Mouse (Mus musculus): Measurements from ENCODE around the gene C730034F03Rik.
"Not testable (repeated sequence)": the region's sequence is repeated elsewhere in the genome, so short reads cannot be mapped to it uniquely, and the experiment has no call there.

The C730034F03Rik gene

DNA sequence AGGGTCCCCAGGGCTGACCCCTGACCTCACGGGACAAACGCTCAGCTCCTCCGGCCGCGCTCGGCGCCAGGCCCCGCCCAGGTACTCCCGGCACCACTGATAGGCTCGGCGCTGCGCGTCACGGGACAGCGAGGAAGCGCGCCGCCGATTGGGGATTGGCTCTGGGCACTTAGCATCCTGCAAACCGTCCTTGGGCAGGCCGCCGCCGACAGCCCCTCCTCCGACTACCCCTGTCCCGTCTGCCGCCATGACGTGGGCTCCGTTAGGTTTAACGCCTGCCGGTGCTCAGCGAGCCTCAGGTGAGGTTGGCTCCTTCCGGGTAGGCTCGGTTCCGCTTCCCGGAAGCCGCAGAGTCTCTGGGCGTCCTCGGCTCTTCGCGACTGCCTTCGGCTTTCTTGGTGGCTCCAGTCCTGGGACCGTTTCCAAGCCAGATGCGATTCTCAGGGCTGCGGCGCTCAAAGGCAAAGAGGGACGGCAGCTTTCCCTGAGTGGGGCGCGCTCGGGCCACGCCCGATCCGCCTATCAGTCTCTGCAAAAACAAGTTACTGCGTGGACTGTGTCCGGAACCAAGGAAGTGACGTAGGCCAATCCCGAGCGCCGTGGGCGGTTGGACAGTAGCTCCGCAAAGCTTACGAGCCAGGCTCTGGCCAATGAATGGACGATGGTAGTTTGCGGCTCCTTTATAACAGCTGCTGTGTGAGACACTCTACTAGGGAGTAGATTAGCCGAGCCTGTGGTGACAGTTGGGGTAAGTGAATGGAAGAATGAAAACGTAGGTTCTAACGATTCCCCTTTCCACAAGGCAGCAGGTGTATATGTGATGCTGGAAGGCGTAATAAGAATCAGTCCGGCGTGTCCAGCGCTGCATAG, at the start of gene C730034F03Rik, which contains the start of the genes Gm44502 and Chkb:
Gene C730034F03Rik, plus strand, starts transcription at position 238 of the 870 bp plus-strand sequence.
Gene Gm44502, minus strand, starts transcription at position 345 of the 870 bp plus-strand sequence.
Gene Chkb, minus strand, starts transcription at position 557 of the 870 bp plus-strand sequence.
- peak; percentile 96 for DNase-seq

DNA sequence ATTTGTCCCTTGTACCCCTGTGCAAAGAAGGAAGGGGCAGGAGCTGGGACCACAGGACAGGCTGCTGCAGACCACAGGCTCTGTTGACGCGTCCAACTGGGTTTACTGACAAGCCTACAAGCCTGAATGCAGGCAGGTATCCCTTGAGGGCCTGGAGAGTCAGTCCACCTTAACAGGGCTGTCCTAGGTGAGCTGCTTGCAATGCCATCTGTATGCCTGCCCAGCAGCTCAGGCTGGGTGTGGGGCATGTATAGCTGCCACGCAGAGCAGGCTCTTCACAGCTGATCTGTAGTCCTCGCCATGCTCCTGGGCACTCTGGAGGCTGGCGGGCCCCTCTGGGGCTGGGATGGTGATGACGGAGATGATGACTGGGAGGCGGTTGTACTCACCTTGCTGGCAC, 44.8 kb upstream of the C730034F03Rik start, which contains the start of gene Klhdc7b:
Gene Klhdc7b, plus strand, starts transcription at position 301 of the 400 bp plus-strand sequence.
- DNase-seq, result no peak

DNA sequence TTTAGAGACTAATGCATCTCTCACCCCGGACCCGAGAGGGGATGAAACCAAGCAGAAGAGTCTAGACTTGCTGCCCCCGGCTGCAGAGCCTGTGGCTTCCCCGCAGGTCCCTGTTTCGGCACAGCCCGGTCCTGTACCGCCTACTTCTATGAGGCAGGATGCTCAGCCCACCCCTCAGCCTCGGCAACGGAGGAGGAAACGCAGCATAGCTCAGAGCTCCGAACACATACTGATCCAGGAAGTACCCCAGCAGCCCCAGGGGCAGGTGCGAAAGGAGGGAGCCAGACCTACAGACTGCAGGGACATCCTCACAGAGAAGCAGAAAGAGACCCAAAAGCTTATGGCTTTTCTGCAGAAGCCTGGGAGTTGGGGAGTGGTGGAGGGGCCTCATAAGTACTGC, 42.3 kb upstream of the C730034F03Rik start:
- no peak for DNase-seq

DNA sequence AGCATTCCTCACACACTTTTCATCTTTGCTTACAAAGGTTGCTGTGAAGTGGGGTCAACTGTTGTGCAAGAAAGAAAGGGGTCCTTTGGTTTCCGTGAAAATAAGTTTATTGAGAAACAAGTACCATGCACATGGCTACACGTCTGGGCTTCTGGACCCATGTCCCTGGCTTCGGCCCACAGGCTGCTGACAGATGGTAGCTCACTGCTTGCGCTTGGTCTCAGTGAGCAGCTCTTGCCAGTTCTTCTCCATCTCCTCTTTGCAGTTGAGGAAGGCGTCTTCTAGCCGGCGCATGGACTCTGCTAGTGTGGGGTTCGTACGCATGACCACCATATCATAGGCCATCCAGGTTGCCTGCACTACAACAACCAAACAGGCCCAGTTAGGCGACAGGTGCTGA, 39.3 kb upstream of the C730034F03Rik start:
- no peak for DNase-seq

DNA sequence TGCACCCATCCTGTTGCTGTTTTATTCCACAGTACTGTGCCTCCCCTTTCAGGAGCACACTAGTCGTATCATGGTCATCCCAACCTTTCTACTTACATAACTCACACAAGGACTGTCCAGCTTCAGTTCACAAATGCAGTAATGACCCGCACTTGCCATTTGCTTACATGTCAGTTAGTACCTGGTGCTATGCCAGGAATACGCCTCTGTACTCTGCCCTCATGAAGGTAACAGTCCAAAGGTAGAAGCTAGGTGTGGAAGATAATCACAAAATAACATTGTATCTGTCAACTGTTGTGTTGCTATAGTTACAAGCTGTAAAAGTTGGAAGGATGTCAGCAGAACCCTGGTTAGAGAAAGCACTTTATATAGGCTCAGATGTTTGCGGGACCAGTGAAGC, 32.5 kb upstream of the C730034F03Rik start:
- no peak for DNase-seq

DNA sequence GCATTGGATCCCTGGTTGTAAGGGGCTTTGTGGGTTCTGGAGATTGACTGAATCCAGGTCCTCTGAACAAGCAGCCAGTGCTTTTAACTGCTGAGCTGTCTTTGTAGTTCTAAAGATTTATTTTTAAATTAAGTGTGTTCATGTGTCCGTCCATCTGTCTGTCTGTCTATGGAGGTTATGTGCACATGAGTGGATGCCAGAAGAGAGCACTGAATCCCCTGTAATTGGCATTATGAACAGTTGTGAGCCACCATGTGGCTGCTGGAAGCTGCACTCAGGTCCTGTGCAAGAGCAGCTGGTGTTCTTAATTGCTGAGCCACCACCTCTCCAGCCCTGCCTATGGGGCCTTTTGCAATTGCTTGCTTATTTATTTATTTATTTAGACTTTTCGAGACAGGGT, 31.2 kb upstream of the C730034F03Rik start:
- no peak for DNase-seq

DNA sequence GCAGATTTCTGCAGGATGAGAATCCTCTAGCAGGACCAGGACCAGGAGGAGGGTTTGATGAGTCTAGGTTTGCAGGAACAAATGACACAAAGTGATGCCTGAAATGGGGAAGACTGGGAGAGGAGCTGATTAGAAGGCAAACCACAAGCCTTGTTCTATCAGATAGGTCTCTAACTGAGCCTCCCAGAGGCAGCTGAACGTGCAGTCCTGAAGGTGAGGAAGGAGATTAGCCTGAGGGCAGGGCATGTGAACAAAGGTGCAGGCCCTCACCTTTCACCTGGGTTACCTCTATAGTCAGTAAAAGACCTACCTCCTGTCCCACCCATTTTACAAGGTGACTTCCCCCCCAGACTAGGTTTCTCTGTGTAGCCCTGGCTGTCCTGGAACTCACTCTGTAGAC, 29.7 kb upstream of the C730034F03Rik start:
- DNase-seq, result no peak

DNA sequence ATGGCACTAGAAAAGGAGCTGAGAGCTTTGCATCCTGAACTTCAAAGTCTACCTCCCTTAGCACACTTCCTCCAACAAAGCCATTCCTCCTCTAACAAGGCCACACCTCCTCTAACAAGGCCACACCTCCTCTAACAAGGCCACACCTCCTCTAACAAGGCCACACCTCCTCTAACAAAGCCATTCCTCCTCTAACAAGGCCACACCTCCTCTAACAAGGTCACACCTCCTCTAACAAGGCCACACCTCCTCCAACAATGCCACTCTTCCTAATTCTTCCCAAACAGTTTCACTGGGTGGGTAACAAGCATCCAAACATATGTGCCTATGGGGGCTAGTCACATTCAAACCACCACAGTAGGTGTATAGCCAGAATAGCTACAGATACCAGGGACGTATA, 26.9 kb upstream of the C730034F03Rik start:
- DNase-seq, result no peak

DNA sequence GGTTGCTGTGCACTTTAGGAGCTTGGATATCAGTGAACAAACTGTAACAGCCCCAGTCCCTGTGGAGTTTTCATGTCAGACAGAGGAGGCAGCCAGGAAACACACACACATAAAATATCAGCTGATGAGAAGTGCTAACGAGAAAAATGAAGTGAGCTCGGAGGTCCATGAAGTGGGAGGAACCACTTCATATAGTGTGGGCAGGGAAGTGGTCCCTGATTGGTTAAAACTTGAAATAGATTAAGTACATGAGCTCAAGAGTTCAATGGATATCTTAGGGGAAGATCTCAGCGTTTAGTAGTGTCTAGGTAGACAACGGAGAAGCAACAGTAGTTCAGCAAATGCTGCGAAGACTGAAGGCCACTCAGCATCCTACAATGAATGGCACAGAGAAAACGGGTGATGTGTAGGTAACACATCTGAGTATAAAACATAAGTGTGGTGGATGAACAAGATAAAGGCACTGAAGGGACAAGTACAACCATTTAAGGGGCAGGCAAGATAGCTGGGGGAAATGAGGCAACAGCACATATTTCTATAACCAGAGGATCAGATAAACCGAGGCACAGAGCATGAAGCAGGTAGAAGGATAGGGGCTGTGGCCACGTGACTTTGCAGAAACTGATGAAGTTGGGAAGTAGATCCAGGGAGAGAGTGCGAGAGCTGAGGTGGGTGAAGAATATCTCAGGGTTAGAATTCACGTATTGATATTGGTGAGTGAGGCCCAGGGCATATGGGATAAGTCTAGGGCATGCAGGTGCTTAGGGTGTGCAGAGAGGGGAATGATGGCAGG, 24.4 kb upstream of the C730034F03Rik start:
- no peak for DNase-seq

DNA sequence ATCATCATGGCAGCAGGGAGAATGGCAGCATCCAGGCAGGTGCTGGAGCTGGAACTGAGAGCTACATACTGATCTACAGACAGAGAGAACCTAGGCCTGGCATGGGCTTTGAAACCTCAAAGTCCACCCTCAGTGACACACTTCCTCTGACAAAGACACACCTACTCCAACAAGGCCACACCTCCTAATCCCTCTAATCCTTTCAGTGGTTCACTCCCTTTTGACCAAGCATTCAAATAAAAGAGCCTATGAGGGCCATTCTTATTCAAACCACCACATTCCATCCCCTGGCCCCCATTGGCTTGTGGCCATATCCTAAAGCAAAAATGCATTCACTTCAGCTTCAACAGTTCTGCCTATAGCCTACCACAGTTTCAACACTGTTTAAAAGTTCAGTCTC, 22.7 kb upstream of the C730034F03Rik start:
- DNase-seq, result no peak

DNA sequence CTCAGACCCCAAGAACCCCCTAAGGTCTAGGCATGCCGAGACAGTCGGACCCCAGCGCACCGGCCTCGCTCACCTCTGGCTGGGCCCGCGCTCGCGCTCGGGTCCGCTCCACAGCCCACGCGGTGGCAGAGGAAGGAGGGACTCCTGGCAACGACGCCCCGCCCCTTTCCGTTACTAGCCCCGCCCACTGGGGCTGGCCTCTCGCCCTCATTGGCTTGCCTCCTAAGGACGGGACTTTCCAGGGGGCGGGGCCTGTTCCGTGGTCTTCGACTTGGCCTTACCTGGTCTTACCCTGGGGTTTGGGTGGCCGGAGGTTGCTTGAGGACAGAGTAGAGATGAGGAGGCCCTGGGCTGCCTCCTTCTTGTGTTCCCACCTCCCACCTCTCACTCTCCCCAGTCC, 19.3 kb upstream of the C730034F03Rik start, which contains the start of gene Syce3:
Gene Syce3, minus strand, starts transcription at position 386 of the 400 bp plus-strand sequence.
- no peak for DNase-seq

DNA sequence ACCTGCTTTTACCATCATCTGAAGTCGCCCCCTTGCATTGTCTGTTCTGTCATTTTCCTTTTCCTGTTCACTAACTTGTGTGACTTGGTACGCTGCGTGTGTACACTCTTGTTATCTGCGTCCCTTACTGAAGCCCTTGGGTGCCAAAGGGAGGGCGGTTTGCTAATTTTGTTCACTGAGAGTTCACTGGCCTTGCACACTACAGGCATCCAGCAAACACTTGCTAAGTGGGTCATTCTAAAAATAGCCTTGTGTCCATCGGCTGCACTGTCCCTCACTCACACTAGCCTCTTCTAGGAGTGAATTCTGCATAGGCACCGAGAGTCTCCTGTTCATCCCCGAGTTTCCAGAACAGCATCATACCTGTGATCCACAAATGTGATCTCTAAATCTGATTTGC, 14.1 kb upstream of the C730034F03Rik start:
- no peak for DNase-seq

DNA sequence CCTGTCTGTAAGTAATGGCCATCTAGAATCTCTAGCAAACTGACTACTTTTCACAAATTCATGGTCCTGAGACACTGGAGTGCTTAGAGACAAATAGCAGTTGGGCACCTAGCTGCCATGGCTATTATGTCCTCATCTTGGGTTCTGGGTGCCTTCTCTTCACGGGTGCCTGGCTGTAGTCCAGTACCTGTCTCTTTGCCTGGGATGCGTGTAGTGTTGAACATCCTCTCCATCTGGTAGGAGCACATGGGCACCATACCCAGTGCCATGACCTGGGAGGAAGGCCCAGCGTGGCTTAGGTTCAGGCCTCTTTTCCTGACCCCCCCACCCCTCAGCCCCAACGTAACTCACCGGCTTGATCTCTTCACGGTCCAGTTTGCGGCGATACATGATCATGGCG, 7.5 kb upstream of the C730034F03Rik start:
- DNase-seq, result no peak

DNA sequence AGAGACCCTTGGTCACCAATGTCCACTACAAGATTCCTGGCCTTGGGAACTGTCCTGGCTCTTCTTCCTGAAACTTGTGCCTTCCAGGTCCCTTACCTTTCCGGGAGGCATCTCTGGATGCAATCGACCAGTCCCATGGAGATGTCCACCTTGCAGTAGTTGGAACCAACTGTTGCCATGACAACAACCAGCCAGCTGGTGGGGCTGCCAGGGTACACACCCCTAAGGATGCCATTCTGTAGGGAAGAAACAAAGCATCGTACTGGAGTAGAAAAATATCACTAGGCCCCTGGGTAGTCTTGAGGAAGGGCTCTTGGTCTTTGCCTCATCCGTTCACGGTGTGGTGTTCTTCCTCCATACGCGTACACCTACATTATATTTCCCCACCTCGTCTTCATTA, 4.8 kb upstream of the C730034F03Rik start:
- no peak for DNase-seq

DNA sequence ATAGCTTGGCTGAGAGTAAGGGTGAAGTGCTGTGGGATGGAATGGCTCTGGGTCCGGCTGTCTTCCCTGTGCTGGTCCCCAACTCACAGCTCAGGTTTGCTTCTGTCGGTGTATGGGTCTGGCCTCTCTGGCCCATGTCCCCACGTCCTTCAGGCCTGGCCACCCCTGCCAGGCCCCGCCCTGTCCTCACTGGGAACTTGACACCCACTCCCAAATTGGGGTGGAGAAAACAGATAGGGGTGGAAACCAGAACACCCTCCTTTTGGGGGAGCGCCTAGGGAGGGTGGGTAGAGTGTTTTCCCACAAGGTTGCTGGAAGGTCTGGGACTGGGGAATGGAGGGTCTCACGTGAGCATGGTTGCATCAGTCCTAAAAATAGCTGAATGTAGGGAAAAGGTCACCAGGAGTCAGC, 3.7 kb upstream of the C730034F03Rik start, which contains the start of gene Cpt1b:
Gene Cpt1b, minus strand, starts transcription at position 153 of the 411 bp plus-strand sequence.
- no peak for DNase-seq

DNA sequence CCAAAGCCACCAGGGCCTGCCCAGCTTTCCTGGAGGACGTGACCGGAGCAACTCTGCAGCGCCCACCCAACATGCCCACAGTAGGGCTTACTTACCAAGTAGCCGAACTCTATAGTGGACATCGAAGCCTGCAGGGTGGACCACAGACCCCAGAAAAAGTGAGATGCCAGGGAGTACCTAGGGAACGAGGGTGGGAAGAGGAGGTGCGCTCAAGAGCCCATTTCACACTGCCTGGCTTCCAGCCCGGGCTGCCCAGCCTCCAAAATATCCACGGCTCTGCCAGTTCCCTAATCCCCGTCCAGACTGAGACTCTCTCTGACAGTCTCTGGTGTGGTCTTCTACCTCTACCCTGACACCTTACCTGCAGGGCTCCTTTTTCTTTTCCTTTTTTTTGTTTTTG, 2.7 kb upstream of the C730034F03Rik start:
- no peak for DNase-seq

DNA sequence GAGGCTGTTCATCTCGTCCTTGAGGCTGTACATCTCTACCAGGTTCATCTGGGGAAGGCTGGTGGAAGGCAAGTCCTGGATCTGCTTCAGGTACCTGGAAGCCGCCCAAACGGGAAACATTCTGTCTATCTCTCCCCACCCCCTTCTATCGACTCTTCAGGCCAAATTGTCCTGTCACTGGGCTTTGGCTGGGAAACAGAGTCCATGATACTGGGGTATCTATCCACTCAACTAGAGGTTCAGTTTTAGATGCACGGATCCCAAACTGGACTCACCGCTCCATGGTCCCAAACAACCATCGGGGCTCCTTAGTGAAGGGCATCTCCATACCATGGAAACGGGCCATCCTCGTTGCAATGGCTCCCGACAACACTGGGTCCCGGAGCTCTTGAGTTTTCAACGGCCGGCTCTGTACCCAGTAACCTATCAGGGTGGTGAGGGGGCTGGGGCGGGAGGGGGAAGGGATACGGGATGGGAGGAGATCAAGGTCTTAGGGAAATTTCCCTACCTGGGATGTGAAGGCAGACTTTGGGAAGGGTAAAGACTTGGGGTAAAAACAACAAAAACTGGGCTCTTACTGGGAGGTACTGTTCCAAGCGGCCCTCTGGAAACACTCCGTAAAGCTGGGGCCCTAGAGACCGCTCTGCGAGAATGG, 1.1 kb upstream of the C730034F03Rik start:
- DNase-seq, result no peak

DNA sequence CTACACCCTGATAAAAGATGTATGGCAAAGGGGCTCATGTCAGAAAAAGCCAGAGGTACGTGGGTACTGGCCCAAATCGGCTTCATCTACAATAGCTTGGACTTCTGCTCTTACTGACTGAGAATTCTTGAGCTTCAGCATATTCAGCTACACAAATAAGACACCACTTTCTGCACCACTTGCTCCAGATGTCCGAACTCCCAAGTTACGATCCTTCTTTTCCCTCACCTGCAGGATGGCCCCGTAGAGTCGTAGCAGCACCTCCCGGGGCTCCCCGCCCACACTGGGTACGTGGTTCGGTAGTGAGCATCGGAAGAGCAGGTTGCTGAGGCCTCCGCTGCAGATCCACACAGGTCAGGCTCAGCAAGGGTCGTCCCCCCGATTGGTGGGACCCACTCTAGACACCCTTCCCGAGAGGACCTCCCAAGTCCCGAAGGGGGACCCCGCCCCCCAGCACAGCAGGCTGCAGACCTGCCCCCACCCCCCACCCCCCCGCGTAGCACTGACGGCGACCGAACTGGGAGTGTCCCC, 503 bp upstream of the C730034F03Rik start:
- no peak for DNase-seq

DNA sequence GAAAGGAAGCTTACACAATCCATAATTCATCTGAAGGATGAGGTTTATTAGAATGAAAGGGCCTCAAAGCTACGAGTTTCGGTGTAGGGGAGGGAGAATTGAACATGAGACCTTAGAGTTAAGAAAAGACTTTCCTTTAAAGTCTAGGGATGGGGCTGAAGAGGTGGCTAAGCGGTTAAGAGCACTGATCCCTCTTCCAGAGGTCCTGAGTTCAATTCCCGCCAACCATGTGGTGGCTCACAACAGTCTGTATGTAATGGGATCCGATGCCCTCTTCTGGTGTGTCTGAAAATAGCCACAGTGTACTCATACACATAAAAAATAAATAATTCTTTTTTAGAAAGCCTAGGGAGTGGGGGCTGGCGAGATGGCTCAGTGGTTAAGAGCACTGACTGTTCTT, 952 bp downstream of the C730034F03Rik start:
- DNase-seq, result no peak

DNA sequence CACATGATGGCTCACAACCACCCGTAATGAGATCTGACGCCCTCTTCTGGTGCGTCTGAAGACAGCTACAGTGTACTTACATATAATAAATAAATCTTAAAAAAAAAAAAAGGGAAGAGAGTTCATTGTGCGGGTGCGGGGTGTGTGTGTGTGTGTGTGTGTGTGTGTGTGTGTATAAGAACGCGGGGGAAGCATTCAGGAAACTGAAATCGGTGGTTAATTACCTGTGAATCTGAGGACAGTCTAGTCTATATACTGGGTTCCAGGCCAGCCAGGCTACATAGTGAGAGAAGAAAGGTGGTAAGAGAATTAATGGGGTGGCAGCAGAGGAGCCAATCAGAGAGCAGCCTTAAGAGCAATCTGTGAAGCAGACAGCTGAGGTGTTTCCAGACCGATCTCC, 1.4 kb downstream of the C730034F03Rik start:
- DNase-seq, result not testable (repeated sequence)

DNA sequence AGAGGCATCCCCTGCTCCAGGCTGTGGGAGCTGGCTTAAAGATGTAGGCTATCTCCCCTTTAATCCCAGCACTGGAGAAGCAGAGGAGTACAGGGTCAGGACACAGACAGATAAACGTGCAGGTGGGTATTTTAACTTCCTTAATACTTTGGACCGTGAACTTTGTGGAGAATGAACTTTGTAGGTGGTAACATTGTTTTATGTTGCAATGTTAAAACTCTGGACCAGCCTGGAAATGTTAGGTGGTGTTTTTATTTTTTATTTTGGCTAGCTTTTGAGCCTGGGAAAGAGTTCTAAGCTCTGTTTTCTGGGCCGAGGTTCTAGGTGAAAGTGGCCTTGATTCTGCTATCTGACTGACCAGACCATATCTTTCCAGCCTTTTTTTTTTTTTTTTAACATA, 1.9 kb downstream of the C730034F03Rik start:
- DNase-seq, result no peak

DNA sequence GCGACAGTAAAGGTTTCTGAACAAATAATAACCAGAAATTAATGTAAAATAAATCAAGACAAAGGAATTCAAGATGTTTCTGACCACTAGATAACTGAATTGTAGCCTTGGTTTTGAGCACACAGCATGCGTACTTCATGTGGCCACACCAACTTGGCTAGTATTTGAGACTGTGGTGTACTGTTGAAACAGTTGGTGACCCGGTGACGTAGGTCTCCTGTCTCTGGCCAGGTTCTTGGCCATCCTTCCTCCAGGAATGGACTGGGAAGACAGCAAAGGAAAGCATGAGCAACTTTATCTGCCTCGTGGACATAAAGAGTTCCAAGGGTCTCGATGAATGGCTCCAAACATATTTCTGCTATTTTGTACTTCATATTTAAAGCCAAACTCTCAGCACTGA, 2.4 kb downstream of the C730034F03Rik start:
- DNase-seq, result no peak

DNA sequence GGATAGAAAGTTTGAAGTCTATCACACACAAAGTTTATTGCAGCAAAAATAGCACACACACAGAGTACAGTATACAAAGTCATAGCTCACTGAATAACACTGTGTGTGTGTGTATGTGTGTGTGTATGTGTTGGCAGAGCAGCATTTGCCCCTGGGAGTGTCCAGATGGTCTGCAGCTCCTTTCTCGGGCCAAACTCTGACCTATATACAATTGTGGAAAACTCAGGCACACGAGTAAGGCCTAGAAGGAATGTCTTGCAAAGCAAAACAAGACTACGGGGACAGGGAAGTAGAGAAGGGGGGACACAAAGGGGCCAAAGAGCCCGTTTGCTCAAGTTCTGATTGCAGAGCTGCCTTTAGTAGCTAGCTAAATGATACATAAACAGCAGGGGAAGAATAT, 3.6 kb downstream of the C730034F03Rik start:
- DNase-seq, result no peak

All from embryo, embryonic 11 days (tissue).